Mouse (Mus musculus) ES-Bruce4 (cell line): ENCODE measurements at regions not wholly inside any gene's neighbourhood (a gene's known extent, or its start where the extent isn't known, plus 50 kb on each side); places are given as distances from the start of the nearest gene placed in this dataset.

Source experiments
- CTCF ChIP-seq: IDR thresholded peaks from one replicate; pipeline ENCODE4 v1.8.1; 2011; ENCODE audit warnings: low read depth, low read length
- POLR2A ChIP-seq: IDR thresholded peaks from one replicate; pipeline ENCODE4 v1.8.1; 2011; ENCODE audit warnings: low read length; ENCODE audit not compliant: insufficient read depth

DNA sequence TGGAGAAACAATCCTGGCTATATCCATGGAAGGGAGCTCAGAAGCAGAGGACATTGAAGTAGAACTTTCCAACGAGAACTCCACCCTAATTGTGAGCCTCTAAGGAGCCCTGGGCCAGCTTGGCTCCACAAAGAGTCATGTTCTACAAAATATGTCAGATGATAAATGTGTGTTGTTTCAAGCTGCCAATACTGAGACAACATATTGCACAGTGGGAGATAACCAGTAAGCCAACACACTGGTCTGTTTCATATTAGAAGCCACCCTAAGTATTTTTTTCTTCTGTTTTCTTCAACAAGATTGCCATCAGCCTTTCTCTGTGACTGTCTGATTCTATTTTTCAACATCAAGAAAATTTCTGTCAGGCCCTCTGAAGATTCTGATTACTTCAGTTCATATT, 289.5 kb upstream of the Pitrm1 start:
- TF ChIP-seq CTCF (no peak), POLR2A (no peak)
